Mouse (Mus musculus) heart, postnatal 14 days (tissue): ENCODE results near the gene Card14. TPM values are rescaled to one million over a fixed set of nuclear protein-coding genes. Genes with fewer than 3 reads are reported as not detected.

ENCODE experiments used
- DNase-seq, 2 experiments: peaks; one replicate each; pipeline ENCODE4 v3.0.0; 2021 to 2022
- intact Hi-C: fragments of 180-260 bp; cut with DNase I; formaldehyde crosslinking; loops from one replicate; pipeline ENCODE4 v1.15.1; 2025
- microRNA-seq, 2 experiments: library from miRNA; unstranded; fragments of <30 nt; microRNA quantifications; one replicate each; pipeline ENCODE4 v1.2.0; 2021 to 2022
- total RNA-seq, 2 experiments: library from RNA; stranded (reverse); gene quantifications; 2 replicates each; pipeline ENCODE4 v1.2.3; 2021

Gene Card14
- total RNA-seq, 2 experiments from 2014 or later = 0.14 to 0.15 TPM

GRCm38 (mm10) chr11:119392001-119392614 lies 84.5 kb downstream of the Card14 start:
- peak; percentile 68 to 69 for DNase-seq
- intact Hi-C loops = no loop called here

- intact Hi-C loops = no loop called here
Measured at GRCm38 (mm10) chr11:119392800-119393482, 85.4 kb downstream of the Card14 start, which contains the start of gene Rnf213. Gene Rnf213 (plus strand): TSS chr11:119393100.

GRCm38 (mm10) chr11:119393483-119393804 lies 85.9 kb downstream of the Card14 start:
- intact Hi-C loops = no loop called here

More at GRCm38 (mm10) chr11:119392800-119393482, 85.4 kb downstream of the Card14 start, which contains the start of gene Rnf213:
- DNase-seq = peak; percentile 59 to 72

DNA sequence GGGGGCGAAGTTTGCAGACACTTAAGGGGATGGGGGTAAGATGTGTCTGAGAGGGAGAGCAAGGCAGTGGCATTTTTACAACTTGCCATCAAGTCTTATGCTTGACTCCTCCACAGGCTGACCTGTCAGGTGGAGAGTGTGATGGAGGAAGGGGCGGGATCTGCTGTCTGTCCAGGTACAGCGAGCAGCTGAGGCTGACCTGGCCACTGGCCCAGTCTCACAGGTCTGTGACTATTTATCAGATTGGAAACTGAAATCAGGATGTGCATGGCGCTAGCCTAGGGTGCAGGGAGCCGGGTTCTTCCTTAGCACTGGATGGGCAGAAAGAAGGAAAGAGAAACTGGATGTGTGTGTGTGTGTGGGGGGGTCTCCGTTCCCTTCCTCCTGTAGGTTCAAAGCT lies 86.6 kb downstream of the Card14 start:
- DNase-seq = no peak
- intact Hi-C loops = no loop called here

More at GRCm38 (mm10) chr11:119393483-119393804, 85.9 kb downstream of the Card14 start:
- DNase-seq = no peak

Small RNAs within 50 kb of the gene (microRNA-seq; reads per million reads assigned to microRNA genes)
- 0.12 to 0.54 reads per million in 2 experiments for gene Mir1932

Other genes with a start within 250 kb of the Card14 start
- 10 to 100 TPM; 15.2 to 17.8 TPM for gene Cbx4, start 221.5 kb upstream of the Card14 start, total RNA-seq
- 10 to 100 TPM; 68.5 to 68.7 TPM for gene Tbc1d16, start 79.3 kb upstream of the Card14 start, total RNA-seq
- under 1 TPM; 0.15 to 0.31 TPM for gene Ccdc40, start 79.2 kb upstream of the Card14 start, total RNA-seq
- 10 to 100 TPM; 53.1 to 56.0 TPM for gene Gaa, start 39.9 kb upstream of the Card14 start, total RNA-seq
- gene Eif4a3, start 7.7 kb upstream of the Card14 start, total RNA-seq = 10 to 100 TPM; 64.9 to 74.5 TPM
- 1 to 10 TPM; 4.6 to 6.2 TPM for gene Sgsh, start 47.8 kb downstream of the Card14 start, total RNA-seq
- 1 to 10 TPM; 3.1 to 5.0 TPM for gene Slc26a11, start 47.8 kb downstream of the Card14 start, total RNA-seq
- gene Rnf213, start 85.3 kb downstream of the Card14 start, total RNA-seq = 10 to 100 TPM; 15.4 to 16.8 TPM
- 10 to 100 TPM; 11.0 TPM for gene Endov, start 183.6 kb downstream of the Card14 start, total RNA-seq
- under 1 TPM; 0.29 to 0.55 TPM for gene Nptx1, start 240.0 kb downstream of the Card14 start, total RNA-seq